Mouse (Mus musculus) heart, adult 8-10 months (tissue): ENCODE results near the gene Gnrhr. TPM values are rescaled to one million over a fixed set of nuclear protein-coding genes. Genes with fewer than 3 reads are reported as not detected.

Source experiments
- DNase-seq: peaks from one replicate; pipeline ENCODE4 v3.0.0; 2022; ENCODE audit warnings: low spot score
- total RNA-seq, 4 experiments: library from RNA; stranded (reverse); gene quantifications; 2 replicates each; pipeline ENCODE4 v1.2.4; 2022

Gnrhr gene
- total RNA-seq = under 1 TPM; 0.19 to 0.59 (median 0.32) TPM

- DNase-seq = no peak
Observed at GRCm38 (mm10) chr5:86197801-86198200, at the start of gene Gnrhr. Gene Gnrhr, minus strand, starts transcription at chr5:86197901.

- no peak for DNase-seq
Observed at GRCm38 (mm10) chr5:86246559-86246958, 48.9 kb upstream of the Gnrhr start.

GRCm38 (mm10) chr5:86244880-86245279, 47.2 kb upstream of the Gnrhr start:
- no peak for DNase-seq

- DNase-seq = no peak
Observed at GRCm38 (mm10) chr5:86244275-86244674, 46.6 kb upstream of the Gnrhr start.

- no peak for DNase-seq
Observed at GRCm38 (mm10) chr5:86227156-86227853, 29.6 kb upstream of the Gnrhr start.

- DNase-seq = peak; percentile 71
Observed at GRCm38 (mm10) chr5:86191356-86191755, 6.3 kb downstream of the Gnrhr start.

- peak; percentile 36 for DNase-seq
Observed at GRCm38 (mm10) chr5:86190770-86191169, 6.9 kb downstream of the Gnrhr start.

- peak; percentile 15 for DNase-seq
Observed at GRCm38 (mm10) chr5:86190290-86190689, 7.4 kb downstream of the Gnrhr start.

- DNase-seq = no peak
Observed at GRCm38 (mm10) chr5:86187441-86187840, 10.3 kb downstream of the Gnrhr start.

GRCm38 (mm10) chr5:86173778-86174177, 23.9 kb downstream of the Gnrhr start:
- DNase-seq = no peak

GRCm38 (mm10) chr5:86172449-86173161, 25.1 kb downstream of the Gnrhr start, which contains the start of gene Uba6:
Gene Uba6, minus strand, starts transcription at chr5:86172803.
- DNase-seq = peak; percentile 97

GRCm38 (mm10) chr5:86172088-86172448, 25.6 kb downstream of the Gnrhr start:
- DNase-seq = peak; percentile 7

Other genes starting within 250 kb of the Gnrhr start
- gene Cenpc1, start 132.3 kb downstream of the Gnrhr start, total RNA-seq = 1 to 10 TPM; 3.8 to 6.2 (median 5.1) TPM
- gene Stap1, start 126.2 kb downstream of the Gnrhr start, total RNA-seq = under 1 TPM in 3 of 4 experiments, not detected in 1; 0.19 to 0.26 (median 0.25) TPM
- 1 to 10 TPM; 6.8 to 8.2 (median 7.7) TPM for gene Uba6, start 25.1 kb downstream of the Gnrhr start, total RNA-seq
- not detected for gene Tmprss11c, start 91.4 kb upstream of the Gnrhr start, total RNA-seq
- gene Tmprss11d, start 175.5 kb upstream of the Gnrhr start, total RNA-seq = not detected